Mouse (Mus musculus) liver, embryonic 16.5 days (tissue): ENCODE measurements around the gene Spo11. TPM values are rescaled to one million over a fixed set of nuclear protein-coding genes. Genes with fewer than 3 reads are reported as not detected.

Experiments used
- ATAC-seq: fragments of 200-750 bp; cut with Nextera tagmentation; 2 replicates; pipeline ENCODE4 v1.8.0; 2017; ENCODE audit warnings: low read depth, mild to moderate bottlenecking, moderate number of reproducible peaks, moderate library complexity
- H3K27ac ChIP-seq: fragments of 300-500 bp; sonication (generic); 2 replicates; pipeline ENCODE4 v1.5.1; 2014; ENCODE audit warnings: mild to moderate bottlenecking, low read length
- H3K27me3 ChIP-seq: fragments of 300-500 bp; sonication (generic); 2 replicates; pipeline ENCODE4 v1.6.1; 2014; ENCODE audit warnings: low read depth, low read length, mixed read lengths; ENCODE audit not compliant: control insufficient read depth, insufficient read depth
- H3K36me3 ChIP-seq: fragments of 300-500 bp; sonication (generic); 2 replicates; pipeline ENCODE4 v1.6.1; 2014; ENCODE audit warnings: mild to moderate bottlenecking; ENCODE audit not compliant: control insufficient read depth, insufficient read depth
- H3K4me1 ChIP-seq: fragments of 300-500 bp; sonication (generic); 2 replicates; pipeline ENCODE4 v1.6.1; 2014; ENCODE audit warnings: low read depth, low read length, mixed read lengths; ENCODE audit not compliant: control insufficient read depth
- H3K4me2 ChIP-seq: fragments of 300-500 bp; sonication (generic); 2 replicates; pipeline ENCODE4 v1.6.1; 2014; ENCODE audit warnings: low read depth, low read length, mixed read lengths
- H3K4me3 ChIP-seq: fragments of 300-500 bp; sonication (generic); 2 replicates; pipeline ENCODE4 v1.5.1; 2014; ENCODE audit warnings: low read depth, mild to moderate bottlenecking, low read length
- H3K9ac ChIP-seq: fragments of 300-500 bp; sonication (generic); 2 replicates; pipeline ENCODE4 v1.6.1; 2014; ENCODE audit warnings: low read depth, low read length
- H3K9me3 ChIP-seq: fragments of 300-500 bp; sonication (generic); replicated peaks from 2 replicates; pipeline ENCODE4 v1.6.1; 2016; ENCODE audit warnings: low read length; ENCODE audit not compliant: control insufficient read depth
- WGBS: fragments of 180-500 bp; shearing (Covaris S2); extraction: QIAGEN DNeasy Blood & Tissue Kit; methylation state at CpG from one replicate; pipeline ENCODE4 v1.1.7; 2014; ENCODE audit not compliant: insufficient replicate concordance; 5-methylcytosine and 5-hydroxymethylcytosine counted together
- polyA plus RNA-seq: library from polyadenylated mRNA; unstranded; fragments of >200 nt; fragmentation: Nextera tagmentation; extraction: Ambion mirVana; gene quantifications from 2 replicates; pipeline ENCODE4 v1.2.1, GENCODE M21; 2015

The Spo11 gene
- polyA plus RNA-seq, 1 experiment from 2014 or later = not detected

GRCm38 (mm10) chr2:173014741-173015287, 37.3 kb downstream of the Spo11 start:
- H3K27me3 ChIP-seq = no peaks in the 10 kb centered on the region
- H3K9me3 ChIP-seq = no peaks in the 10 kb centered on the region
- no peak overlapping the region for H3K4me2 ChIP-seq
- ATAC-seq = no peak
- 57% methylated on average over 7 of the region's 7 CpGs for WGBS
- H3K9ac ChIP-seq = no peak overlapping the region
- H3K4me3 ChIP-seq = no peak overlapping the region
- no peak overlapping the region for H3K27ac ChIP-seq
- H3K4me1 ChIP-seq = peaks cover 22% of the 10 kb centered on the region
- peaks cover 56% of the 10 kb centered on the region for H3K36me3 ChIP-seq

- Histone ChIP-seq H3K27me3 (no peaks in the 10 kb centered on the region), H3K9ac (no peak overlapping the region), H3K4me3 (no peak overlapping the region), H3K4me2 (no peak overlapping the region), H3K9me3 (no peaks in the 10 kb centered on the region), H3K36me3 (peaks cover 31% of the 10 kb centered on the region), H3K4me1 (peaks cover 39% of the 10 kb centered on the region), H3K27ac (peak overlapping the region; percentile 31; the same call in 1 of the 2 replicates)
- WGBS = 9% methylated on average over 6 of the region's 6 CpGs
- no peak for ATAC-seq
Observed at GRCm38 (mm10) chr2:173017940-173018339, 40.4 kb downstream of the Spo11 start.

GRCm38 (mm10) chr2:173018618-173019017, 41.1 kb downstream of the Spo11 start:
- Histone ChIP-seq H3K4me3 (no peak overlapping the region), H3K4me1 (peaks cover 42% of the 10 kb centered on the region), H3K9me3 (no peaks in the 10 kb centered on the region), H3K9ac (peak overlapping the region; percentile 8; the same call in 1 of the 2 replicates), H3K27ac (peak overlapping the region; percentile 31; the same call in 1 of the 2 replicates), H3K4me2 (peak overlapping the region; percentile 4; the same call in 1 of the 2 replicates), H3K27me3 (no peaks in the 10 kb centered on the region), H3K36me3 (peaks cover 31% of the 10 kb centered on the region)
- 13% methylated on average over 8 of the region's 8 CpGs for WGBS
- no peak for ATAC-seq

GRCm38 (mm10) chr2:173019322-173019721, 41.8 kb downstream of the Spo11 start:
- 10% methylated on average over 9 of the region's 9 CpGs for WGBS
- H3K36me3 ChIP-seq = peaks cover 31% of the 10 kb centered on the region
- peaks cover 47% of the 10 kb centered on the region for H3K4me1 ChIP-seq
- H3K9ac ChIP-seq = peak overlapping the region; percentile 59
- no peaks in the 10 kb centered on the region for H3K9me3 ChIP-seq
- H3K27ac ChIP-seq = peak overlapping the region; percentile 32; the same call in 1 of the 2 replicates
- ATAC-seq = no peak
- H3K4me3 ChIP-seq = peak overlapping the region; percentile 60
- H3K4me2 ChIP-seq = peak overlapping the region; percentile 90
- H3K27me3 ChIP-seq = no peaks in the 10 kb centered on the region

GRCm38 (mm10) chr2:173019790-173020189, 42.3 kb downstream of the Spo11 start:
- H3K9ac ChIP-seq = peak overlapping the region; percentile 59
- no peaks in the 10 kb centered on the region for H3K27me3 ChIP-seq
- H3K4me3 ChIP-seq = peak overlapping the region; percentile 60
- WGBS = under 1% methylated on average over 29 of the region's 29 CpGs
- H3K27ac ChIP-seq = peak overlapping the region; percentile 32
- no peaks in the 10 kb centered on the region for H3K9me3 ChIP-seq
- peak overlapping the region; percentile 90 for H3K4me2 ChIP-seq
- peaks cover 51% of the 10 kb centered on the region for H3K4me1 ChIP-seq
- peak; percentile 76 for ATAC-seq
- H3K36me3 ChIP-seq = peaks cover 31% of the 10 kb centered on the region

- H3K4me1 ChIP-seq = peaks cover 58% of the 10 kb centered on the region
- peak within 1 kb of the TSS; percentile 90 for H3K4me2 ChIP-seq
- 41% methylated on average over 11 of the region's 11 CpGs for WGBS
- peak within 1 kb of the TSS; percentile 98 for H3K4me3 ChIP-seq
- H3K9ac ChIP-seq = peak within 1 kb of the TSS; percentile 59
- H3K27ac ChIP-seq = peak within 1 kb of the TSS; percentile 59
- H3K9me3 ChIP-seq = no peaks in the 10 kb centered on the region
- peaks cover 31% of the 10 kb centered on the region for H3K36me3 ChIP-seq
- ATAC-seq = no peak
- no peaks in the 10 kb centered on the region for H3K27me3 ChIP-seq
Observed at GRCm38 (mm10) chr2:173020430-173020829, 42.9 kb downstream of the Spo11 start, which contains the start of gene Rbm38. TSS of gene Rbm38 (plus strand) at chr2:173020498.

GRCm38 (mm10) chr2:173021633-173022055, 44.1 kb downstream of the Spo11 start:
- Histone ChIP-seq H3K27ac (peak overlapping the region; percentile 91), H3K4me2 (peak overlapping the region; percentile 86), H3K4me3 (peak overlapping the region; percentile 98), H3K36me3 (peaks cover 42% of the 10 kb centered on the region), H3K4me1 (peaks cover 70% of the 10 kb centered on the region), H3K9ac (peak overlapping the region; percentile 97), H3K27me3 (no peaks in the 10 kb centered on the region), H3K9me3 (no peaks in the 10 kb centered on the region)
- ATAC-seq = peak; percentile 73
- under 1% methylated on average over 54 of the region's 54 CpGs for WGBS

- Histone ChIP-seq H3K27ac (peak overlapping the region; percentile 91), H3K4me2 (peak overlapping the region; percentile 86), H3K9me3 (no peaks in the 10 kb centered on the region), H3K4me1 (peaks cover 75% of the 10 kb centered on the region), H3K9ac (peak overlapping the region; percentile 97), H3K4me3 (peak overlapping the region; percentile 98), H3K27me3 (no peaks in the 10 kb centered on the region), H3K36me3 (peaks cover 47% of the 10 kb centered on the region)
- peak; percentile 33 for ATAC-seq
- under 1% methylated on average over 45 of the region's 51 CpGs for WGBS
Observed at GRCm38 (mm10) chr2:173022056-173022681, 44.7 kb downstream of the Spo11 start.

- Histone ChIP-seq H3K27me3 (no peaks in the 10 kb centered on the region), H3K4me1 (peaks cover 79% of the 10 kb centered on the region), H3K4me2 (peak overlapping the region; percentile 86), H3K36me3 (peaks cover 54% of the 10 kb centered on the region), H3K4me3 (peak overlapping the region; percentile 98), H3K9ac (peak overlapping the region; percentile 97), H3K9me3 (no peaks in the 10 kb centered on the region), H3K27ac (peak overlapping the region; percentile 91)
- ATAC-seq = no peak
- WGBS = 11% methylated on average over 10 of the region's 10 CpGs
Observed at GRCm38 (mm10) chr2:173022813-173023212, 45.3 kb downstream of the Spo11 start.
